Mouse (Mus musculus): ENCODE data around the gene Cfap100.

Cfap100 gene

GRCm38 (mm10) chr6:90428380-90428974 lies at the start of gene Cfap100:
TSS of gene Cfap100 (minus strand) at chr6:90428797.
- no peak for DNase-seq (ENCODE audit: extremely low read depth, insufficient read length, low spot score)

- no peak for DNase-seq (ENCODE audit: extremely low read depth, insufficient read length, low spot score)
Observed at GRCm38 (mm10) chr6:90476941-90477518, 48.4 kb upstream of the Cfap100 start.

- no peak for DNase-seq (ENCODE audit: extremely low read depth, insufficient read length, low spot score)
Observed at GRCm38 (mm10) chr6:90475854-90476212, 47.2 kb upstream of the Cfap100 start.

- DNase-seq (ENCODE audit: extremely low read depth, insufficient read length, low spot score): no peak
Observed at GRCm38 (mm10) chr6:90475176-90475853, 46.7 kb upstream of the Cfap100 start.

GRCm38 (mm10) chr6:90474361-90474750 lies 45.8 kb upstream of the Cfap100 start:
- DNase-seq (ENCODE audit: extremely low read depth, insufficient read length, low spot score): no peak

GRCm38 (mm10) chr6:90473630-90474360 lies 45.2 kb upstream of the Cfap100 start:
- no peak for DNase-seq (ENCODE audit: extremely low read depth, insufficient read length, low spot score)

GRCm38 (mm10) chr6:90472697-90473096 lies 44.1 kb upstream of the Cfap100 start:
- no peak for DNase-seq (ENCODE audit: extremely low read depth, insufficient read length, low spot score)

GRCm38 (mm10) chr6:90472079-90472478 lies 43.5 kb upstream of the Cfap100 start:
- no peak for DNase-seq (ENCODE audit: extremely low read depth, insufficient read length, low spot score)

- no peak for DNase-seq (ENCODE audit: extremely low read depth, insufficient read length, low spot score)
Observed at GRCm38 (mm10) chr6:90470947-90471541, 42.4 kb upstream of the Cfap100 start.

GRCm38 (mm10) chr6:90470255-90470654 lies 41.7 kb upstream of the Cfap100 start:
- no peak for DNase-seq (ENCODE audit: extremely low read depth, insufficient read length, low spot score)

GRCm38 (mm10) chr6:90469041-90469440 lies 40.4 kb upstream of the Cfap100 start:
- no peak for DNase-seq (ENCODE audit: extremely low read depth, insufficient read length, low spot score)

GRCm38 (mm10) chr6:90468216-90468615 lies 39.6 kb upstream of the Cfap100 start:
- DNase-seq (ENCODE audit: extremely low read depth, insufficient read length, low spot score): no peak

- DNase-seq (ENCODE audit: extremely low read depth, insufficient read length, low spot score): no peak
Observed at GRCm38 (mm10) chr6:90466847-90467410, 38.3 kb upstream of the Cfap100 start.

GRCm38 (mm10) chr6:90466079-90466478 lies 37.5 kb upstream of the Cfap100 start:
- peak; percentile 39 for DNase-seq (ENCODE audit: extremely low read depth, insufficient read length, low spot score)

- no peak for DNase-seq (ENCODE audit: extremely low read depth, insufficient read length, low spot score)
Observed at GRCm38 (mm10) chr6:90465028-90465640, 36.5 kb upstream of the Cfap100 start.

GRCm38 (mm10) chr6:90463890-90464421 lies 35.4 kb upstream of the Cfap100 start:
- no peak for DNase-seq (ENCODE audit: extremely low read depth, insufficient read length, low spot score)

- no peak for DNase-seq (ENCODE audit: extremely low read depth, insufficient read length, low spot score)
Observed at GRCm38 (mm10) chr6:90463228-90463862, 34.7 kb upstream of the Cfap100 start.

- DNase-seq (ENCODE audit: extremely low read depth, insufficient read length, low spot score): no peak
Observed at GRCm38 (mm10) chr6:90462841-90463227, 34.2 kb upstream of the Cfap100 start.

- DNase-seq (ENCODE audit: extremely low read depth, insufficient read length, low spot score): no peak
Observed at GRCm38 (mm10) chr6:90462181-90462706, 33.6 kb upstream of the Cfap100 start, which contains the start of gene Klf15. TSS of gene Klf15 (plus strand) at chr6:90462576.
